ENCODE assay signal across 1 mouse cellular context in the genomic region with DNA sequence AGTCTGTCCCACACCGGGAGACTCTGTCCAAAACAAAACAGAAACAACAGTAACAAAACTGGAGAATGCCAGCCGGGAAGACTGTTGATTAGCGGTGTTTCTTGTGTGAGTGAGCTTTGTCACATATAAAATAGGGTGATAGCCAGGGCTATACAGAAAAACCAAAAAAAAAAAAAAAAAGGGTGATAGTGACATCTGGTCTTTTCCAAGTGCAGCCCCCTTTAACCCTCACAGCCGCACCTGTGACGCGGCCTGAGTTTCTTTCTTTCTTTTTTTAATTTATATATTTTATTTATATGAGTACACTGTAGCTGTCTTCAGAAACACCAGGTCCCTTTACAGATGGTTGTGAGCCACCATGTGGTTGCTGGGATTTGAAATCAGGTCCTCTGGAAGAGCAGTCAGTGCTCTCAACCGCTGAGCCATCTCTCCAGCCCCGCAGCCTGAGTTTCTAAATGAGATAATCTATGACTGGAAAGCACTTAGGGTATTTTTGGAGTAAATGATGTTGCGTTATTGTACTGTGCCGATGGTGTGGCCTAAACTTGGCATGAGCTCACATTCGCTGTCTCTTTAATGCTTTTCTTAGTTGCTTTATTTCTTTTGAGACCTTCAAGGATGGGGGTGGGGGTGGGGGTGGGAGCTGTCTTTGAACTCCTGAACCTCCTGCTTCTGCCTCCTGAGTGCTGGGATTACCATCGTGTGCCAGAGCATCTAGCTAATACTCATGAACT.
TF ChIP-seq lines count a peak whose summit lies in the region.

No protein-coding gene starts in this region.

TF ChIP-seq in MEL, 35 proteins besides CTCF, POLR2A, EP300 and RAD21 (continued from another document):
- peak; percentile 73 for TF ChIP-seq ZNF384 (IDR thresholded peaks at IDR 0.05; ENCODE audit: low read depth, low read length)
